Mouse (Mus musculus) megakaryocyte, adult 5-6 weeks (primary cell): ENCODE measurements around the gene Ppl. TPM values are rescaled to one million over a fixed set of nuclear protein-coding genes. Genes with fewer than 3 reads are reported as not detected.

ENCODE experiments used
- ATAC-seq: 2 replicates; pipeline ENCODE4 v1.8.0; 2016; ENCODE audit warnings: mild to moderate bottlenecking, inconsistent platforms; ENCODE audit not compliant: poor library complexity, severe bottlenecking
- total RNA-seq, 2 experiments: library from RNA; stranded (forward) in 1 of 2; stranded (reverse) in 1 of 2; fragments of 153-499, 151-499 nt in 1 of 2; fragments of 221-1000, 200-1000 nt in 1 of 2; gene quantifications; 2 replicates each; pipeline versions ENCODE4 v1.2.3 to v1.2.4; 2015 to 2017

The Ppl gene
- total RNA-seq (2015) (not detected in 2 replicates), total RNA-seq (2017) (not detected in 2 replicates)

DNA sequence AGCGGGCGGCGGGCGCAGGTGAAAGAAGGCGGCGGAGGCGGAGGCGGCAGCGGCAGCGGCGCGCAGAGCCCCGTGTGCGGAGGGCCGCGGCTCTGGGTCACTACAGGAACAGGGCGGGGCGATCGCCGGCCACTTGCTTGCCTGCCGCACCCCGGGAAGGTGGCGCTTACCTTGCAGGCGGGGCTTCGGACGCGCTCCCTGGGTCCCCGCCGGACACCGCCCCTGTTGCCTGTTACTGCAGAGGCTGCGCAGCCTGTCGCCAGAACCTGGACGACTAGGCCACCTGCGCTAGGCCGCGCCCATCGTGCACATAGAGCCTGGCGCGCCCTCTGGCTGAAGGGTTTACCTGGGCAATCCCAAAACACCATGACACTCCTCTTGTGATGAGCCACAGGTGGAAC lies at the start of gene Ppl:
Gene Ppl, minus strand, starts transcription at position 21 of the 401 bp plus-strand sequence.
- ATAC-seq, result peak; percentile 80

DNA sequence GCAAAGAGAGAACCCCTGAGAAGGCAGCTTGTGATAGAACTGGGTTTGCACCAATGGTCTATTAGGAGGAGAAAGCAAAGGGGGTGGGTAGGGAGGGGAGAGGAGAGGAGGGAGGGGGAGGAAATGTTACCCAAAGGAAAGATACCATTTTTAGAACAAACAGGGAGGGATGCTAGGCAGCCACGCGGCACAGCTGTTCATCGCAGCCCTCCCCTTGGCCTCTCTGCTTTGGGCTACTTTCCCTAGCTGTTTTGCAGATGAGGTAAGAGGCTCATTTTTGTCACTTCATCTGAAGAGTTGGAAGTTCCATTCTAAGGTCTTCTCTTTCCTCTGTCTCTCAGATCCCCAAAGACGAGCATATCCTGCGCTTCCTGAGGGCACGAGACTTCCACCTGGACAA lies 40.4 kb upstream of the Ppl start:
- ATAC-seq, result no peak

DNA sequence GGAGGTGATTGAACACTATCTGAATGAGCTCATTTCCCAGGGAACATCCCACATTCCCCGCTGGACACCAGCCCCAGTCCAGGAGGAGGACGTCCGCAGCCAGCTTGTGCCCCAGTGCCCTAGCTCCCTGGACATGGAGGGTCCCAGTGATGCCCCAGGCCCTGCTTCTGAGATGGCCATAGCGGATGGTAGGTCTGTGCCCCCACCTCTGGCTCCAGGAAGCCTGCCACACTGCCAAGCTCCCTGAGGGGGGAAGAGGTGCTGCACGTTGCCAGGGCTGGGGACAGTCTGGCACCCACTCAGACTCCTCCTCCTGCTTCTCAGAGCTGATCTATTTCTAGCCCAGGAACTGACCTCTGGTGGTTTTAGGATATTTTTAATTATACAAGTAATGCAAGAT lies 36.6 kb upstream of the Ppl start:
- ATAC-seq, result no peak

DNA sequence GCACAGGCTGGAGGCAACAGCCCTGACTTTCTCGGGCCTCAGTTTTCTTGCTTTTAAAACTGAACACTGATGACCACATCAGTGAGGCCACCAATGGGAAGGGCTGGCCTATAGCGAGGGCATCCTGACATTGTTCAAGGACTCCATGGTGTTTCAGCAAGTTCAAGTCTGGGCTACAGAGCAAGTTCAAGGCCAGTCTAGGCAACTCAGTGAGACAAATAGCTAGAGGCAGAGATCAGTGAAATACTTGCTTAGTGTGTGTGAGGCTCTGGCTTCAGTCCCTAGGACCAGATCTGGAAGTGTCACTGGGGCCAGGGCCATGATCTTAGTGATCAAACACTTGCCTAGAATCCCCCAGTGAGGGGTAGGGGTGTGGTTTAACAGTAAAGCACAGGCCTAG lies 35.8 kb upstream of the Ppl start:
- no peak for ATAC-seq

DNA sequence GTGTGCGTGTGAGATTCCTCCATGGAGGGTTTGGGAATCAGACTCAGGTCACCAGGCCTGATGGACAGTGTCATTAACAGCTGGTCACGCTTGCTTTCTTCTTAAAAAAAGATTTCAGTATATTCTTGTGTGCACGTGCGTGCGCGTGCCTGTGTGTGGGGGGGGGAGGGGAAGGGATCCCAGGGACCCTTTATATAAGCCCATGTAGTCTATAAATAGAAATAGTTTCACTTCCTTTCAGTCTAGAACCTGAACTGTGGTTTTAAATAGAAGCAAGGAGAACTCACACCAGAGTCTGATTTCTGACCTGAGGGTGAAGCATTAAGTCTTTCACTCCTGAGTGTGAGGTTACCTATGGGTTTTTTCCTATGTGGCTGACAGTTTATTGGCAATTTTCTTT lies 32.1 kb upstream of the Ppl start:
- no peak for ATAC-seq

DNA sequence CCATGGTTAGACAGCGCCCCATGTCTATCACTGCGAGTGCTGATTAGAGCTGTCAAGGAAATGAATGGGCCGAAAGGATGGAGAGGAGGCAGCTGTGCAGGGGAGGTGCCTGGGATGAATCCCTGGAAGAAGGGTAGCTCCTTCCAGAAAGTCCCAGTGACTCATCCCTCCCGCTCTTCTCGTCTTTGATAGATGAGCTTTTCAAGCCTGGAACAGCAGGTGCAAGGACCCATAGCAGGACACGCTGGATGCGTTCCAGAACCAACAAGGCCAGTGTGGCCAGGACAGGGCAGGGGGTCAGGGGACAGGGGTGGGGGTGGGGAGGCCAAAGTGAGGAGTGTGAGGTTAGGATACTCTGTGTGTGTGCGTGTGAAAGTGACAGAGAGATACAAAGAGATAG lies 27.0 kb upstream of the Ppl start:
- no peak for ATAC-seq

DNA sequence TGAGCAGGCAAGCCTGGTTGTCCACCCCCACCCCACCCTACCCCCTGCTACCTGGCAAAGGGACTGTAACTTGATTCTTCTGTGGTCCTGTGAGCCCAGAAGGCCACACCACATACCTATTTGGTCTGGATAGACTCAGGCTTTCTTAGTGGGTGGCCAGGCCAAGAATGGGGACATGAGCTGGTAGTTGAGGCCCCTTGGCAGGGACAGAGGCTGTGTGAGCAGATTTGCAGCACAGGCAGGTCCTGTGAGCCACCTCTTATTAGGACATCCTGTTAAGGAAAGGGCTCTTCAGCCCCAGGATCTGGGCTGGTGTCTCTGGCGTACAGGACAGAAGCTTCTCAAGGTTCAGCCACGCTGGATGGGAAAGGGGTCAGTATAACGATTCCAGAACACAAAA lies 24.9 kb upstream of the Ppl start:
- ATAC-seq, result no peak

DNA sequence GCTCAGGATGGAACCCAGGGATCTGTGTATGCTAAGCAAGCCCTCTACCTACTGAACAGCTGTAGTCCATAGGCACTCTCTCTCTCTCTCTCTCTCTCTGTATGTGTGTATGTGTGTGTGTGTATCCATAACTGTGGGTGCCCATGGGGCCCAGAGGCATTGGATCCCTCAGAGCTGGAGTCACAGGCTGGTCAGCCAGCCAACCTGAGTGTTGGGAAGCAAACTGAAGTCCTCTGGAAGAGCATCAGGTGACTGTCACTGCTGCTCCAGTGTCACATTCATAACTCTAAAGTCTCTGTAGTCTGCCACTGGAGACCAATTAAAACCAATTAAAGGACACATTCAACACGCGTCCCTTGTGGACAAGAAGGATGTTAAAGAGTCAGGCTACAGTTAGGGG lies 24.3 kb upstream of the Ppl start:
- no peak for ATAC-seq

DNA sequence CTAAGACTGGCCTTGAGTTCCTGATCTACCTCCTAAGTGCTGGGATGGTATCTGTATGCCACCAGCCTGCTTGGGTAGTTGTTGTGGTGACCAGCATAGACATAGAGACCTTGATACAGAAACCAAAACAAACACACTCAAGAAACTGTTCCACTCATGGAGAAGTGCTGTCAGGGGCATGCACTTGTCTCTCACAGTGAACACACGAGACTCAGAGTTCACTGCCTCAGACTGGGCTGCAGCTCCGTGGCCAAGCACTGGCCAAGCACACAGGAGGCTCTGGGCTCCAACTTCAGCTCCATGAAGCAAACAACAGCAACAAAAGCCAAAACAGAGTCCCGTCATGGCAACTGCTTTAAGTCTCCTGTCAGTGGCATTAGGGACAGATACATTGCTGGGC lies 22.8 kb upstream of the Ppl start:
- ATAC-seq, result no peak

DNA sequence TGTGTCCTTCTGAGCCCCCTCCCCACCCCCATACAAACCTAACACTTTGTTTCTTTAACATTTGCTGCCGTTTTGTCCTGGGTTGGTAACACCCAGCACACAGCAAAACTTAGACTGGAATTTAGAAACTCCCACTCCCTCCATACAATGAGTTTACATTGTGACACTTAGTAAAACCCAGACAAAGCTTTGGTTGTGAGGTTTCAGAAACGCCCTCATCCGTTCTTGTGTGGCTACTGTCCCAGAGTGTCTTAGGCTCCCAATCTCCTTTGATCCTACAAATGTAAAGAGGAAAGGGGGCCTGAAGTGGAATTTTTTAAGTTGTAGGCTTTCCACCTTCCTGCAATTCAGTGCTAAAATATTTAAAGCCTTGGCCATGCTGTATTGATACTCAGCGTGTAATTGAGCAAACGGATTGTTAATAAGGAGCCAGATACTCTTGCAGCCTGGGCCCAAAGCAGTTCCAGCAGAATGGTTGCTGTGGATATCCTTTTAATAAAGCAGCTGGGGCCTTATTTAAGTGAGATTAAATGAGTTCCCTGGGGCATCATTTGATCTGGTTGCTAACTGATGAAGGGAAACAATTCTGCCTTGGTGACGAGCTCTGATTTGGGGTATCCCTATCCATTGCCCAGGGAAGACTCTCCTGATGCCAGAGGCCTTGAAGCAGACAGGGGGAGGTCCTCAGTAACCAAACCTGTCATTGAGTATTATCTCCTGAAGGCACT lies 21.2 kb upstream of the Ppl start:
- ATAC-seq, result no peak

DNA sequence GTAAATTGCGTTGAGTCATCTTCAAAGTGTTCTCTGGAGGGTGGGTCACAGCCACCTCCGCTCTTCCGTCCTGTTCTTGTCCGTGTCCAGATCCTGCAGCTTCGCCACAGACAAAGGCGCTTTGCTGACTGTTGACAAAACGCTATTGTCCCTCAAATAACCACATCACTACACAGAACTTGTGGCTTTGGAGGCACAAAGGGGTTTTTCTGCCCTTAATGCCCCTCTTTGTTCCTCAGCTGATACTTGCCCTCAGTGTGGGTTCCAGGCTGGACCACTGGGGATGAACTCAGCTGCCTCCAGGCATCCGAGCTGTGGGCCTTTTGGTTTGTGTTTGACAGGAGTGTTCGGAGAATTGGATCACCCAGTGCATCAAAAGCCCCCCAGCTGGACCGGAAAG lies 18.3 kb upstream of the Ppl start:
- ATAC-seq, result no peak

DNA sequence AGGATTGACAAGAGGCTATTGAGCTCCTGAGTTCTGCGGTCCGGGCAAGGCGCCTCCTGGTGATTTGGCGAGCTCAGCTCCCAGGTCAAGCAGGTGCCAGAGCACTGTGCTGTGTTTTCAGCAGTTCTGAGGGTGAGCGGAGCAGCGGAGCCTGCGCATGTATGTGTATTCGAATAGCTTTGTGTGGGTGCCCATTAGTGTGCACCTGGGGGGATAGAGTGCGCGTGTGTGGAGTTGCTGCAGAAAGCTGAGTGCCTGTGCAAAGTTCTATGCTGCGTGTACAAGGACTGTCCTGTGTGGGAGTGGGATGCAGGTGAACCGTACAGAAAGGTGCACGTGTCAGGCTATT lies 14.8 kb upstream of the Ppl start, which contains the start of gene Sec14l5:
Gene Sec14l5, plus strand, starts transcription at position 73 of the 349 bp plus-strand sequence.
- no peak for ATAC-seq

DNA sequence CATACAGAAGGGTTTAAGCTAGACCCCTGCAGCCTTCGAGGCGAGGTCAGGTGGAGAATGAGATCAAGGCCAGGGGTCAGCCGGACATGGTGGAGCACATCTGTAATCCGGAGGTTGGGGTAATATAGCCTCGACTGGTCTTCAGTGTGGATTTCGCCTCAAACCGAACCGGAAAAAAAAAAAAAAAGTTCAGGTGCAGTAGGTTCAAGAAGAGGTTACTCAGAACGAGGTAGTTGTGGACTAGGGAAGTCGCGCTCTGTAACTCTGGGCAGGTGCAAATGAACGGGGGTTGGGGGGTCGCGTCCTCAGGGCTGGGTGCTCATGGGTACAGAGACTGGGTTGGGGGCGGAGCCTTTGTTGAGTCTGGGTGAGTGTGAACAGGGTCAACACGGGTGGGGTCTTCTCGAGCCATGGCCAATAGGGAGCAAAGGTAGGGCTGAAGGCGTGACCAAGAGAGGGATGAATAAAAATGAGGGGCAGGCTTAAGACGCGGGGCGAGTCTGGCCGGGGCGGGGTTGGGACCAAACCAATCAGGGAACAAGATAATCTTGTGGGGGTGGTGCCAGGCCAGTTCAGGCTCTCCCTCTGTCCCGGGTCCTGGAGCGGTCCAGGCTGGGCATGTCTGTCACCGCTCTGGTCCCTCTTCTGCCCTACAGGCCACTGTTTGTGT lies 14.3 kb upstream of the Ppl start:
- peak; percentile 61 for ATAC-seq

DNA sequence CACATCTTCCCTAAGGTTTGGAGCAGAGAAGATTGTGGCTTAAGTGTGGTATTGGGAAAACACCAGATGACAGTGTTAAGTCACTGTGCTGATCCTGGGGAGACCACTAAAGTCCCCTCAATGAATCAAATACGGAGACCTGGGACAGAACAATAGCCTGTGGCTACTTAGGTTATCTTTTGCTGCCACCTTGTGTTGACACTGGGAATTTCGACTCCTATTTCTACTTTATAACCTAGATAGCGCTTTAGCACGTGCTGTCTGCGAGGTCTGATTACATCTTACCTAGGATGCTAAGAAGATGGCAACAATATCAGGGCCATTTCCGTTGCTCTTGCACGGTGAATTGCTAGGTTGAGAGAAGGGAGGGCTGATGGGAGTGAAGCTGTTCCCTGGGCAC lies 13.3 kb upstream of the Ppl start:
- ATAC-seq, result peak; percentile 81

DNA sequence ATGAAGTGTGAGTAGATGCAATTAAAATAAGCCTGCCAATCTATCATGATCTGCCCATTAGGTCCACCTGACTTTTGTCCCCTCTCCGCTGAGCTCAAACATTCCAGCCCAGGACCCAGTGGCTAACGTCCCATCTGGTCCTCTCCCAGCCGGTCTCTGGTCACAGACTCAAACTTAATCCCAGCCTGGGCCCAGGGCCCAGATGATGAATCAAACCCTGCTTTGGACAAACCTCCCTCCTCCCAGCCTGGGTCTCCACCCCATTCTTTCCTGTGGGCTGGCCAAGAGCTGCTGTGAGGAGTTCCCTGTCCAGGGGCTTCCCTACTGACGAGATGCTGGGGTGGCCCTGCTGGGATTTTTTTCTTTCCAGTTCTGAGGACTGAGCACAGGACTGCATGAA lies 7.5 kb upstream of the Ppl start:
- ATAC-seq, result no peak

DNA sequence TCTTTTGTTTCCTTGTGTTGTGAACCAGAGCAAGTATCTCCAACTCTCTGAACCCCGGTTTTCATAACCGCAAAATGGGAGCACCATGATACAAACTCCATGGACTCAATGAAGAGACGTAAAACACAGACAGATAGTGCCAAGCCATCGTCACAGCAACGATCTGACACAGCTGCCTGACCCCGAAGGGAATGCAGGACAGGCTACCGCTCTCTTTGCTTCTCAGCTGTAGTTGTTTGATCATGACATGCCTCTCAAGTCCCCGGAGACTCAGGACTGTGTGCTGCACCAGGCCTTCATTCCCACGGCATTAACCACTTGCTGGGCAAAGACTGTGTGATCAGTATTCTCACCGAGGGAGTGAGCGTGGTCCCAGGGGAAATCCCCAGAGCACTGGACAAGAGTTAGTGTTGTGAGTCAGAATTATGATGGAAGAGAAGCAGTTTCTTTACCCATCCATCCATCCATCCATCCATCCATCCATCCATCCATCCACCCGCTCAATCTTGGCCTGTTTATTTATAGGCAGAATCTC lies 4.9 kb upstream of the Ppl start:
- ATAC-seq, result no peak

DNA sequence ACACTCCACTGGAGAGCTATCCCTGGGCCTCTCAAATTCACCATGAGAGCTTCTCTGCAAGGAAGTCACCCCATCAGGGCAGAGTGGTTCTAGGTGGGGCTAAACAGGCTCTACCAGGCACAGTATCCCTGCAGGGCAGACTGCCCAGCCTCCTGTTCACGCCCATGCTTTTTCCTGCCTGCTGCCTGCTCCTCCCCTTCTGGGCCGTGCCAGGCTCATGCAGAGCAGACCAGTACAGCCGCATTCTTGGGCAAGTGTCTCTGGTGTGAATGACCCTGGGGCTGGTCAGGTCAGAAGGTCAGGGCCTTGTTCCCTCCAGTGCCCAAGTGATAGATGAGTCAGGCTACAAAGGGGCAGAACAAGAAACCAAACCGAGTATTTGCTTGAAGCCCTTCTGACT lies 4.3 kb upstream of the Ppl start:
- ATAC-seq, result no peak

DNA sequence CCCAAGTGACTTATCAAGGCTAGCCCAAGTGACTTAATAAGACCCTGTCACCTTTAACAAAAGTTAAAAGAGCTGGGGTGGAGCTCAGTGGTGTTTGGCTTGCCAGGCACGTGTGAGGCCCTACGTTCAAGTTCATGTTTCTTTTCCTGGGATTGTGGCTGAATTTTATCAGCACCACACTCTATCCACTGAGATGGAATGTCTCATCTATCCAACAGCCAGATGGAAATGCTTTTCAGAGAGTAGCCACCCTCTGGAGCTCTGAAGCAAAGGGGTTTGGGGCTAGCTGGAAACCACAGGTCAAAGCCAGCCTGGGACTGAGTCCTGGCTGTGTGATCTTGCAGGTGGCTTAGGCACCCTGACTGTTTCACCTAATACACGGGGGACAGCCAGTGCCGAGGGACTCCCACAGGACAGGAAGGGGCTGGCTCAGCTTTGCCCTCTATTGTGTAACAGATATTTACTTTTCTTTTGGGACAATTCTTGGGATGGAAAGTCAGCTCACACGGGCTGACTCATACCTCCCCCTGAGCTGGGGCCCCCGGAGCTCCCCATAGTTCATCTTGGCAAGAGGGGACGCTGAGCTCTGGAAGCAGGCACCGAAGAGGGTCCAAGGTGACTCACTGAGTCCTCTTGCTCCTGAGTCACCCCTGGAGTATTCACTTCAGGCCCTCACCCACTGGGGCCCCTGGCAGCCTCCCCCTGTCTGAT lies 3.5 kb upstream of the Ppl start:
- no peak for ATAC-seq

DNA sequence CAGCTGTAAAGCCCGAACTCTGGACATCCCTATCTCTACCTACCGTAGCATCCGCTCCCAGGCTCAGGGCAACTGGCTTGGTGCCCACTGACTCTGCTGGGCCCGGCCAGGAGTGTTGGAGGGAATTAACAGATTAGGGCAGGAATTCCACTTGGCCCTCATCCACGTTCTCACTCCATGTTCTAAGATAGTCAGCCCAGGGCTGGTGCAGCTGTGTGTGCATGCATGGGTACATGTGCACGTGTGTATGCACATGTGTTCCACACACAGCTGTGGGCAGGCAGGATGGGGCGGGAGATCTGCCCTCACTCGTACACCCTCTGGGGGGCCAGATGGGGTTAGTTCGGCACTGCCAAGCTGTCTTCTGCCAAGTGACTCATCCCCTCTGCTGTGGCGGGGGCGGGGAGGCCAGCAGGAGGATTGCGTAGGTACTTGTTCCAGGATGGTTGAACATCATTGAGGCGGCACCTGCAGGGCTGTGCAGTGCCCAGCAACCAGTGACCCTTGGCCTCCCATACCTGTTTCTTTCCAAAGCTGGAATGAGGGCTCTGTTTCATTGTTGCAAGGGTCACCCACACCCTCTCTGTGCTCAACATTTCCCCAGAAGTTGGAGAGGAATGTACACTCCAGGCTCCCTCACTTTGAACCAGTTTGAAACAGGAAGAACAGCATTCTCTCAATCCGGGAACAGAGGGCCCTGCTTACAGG lies 2.6 kb upstream of the Ppl start:
- no peak for ATAC-seq

DNA sequence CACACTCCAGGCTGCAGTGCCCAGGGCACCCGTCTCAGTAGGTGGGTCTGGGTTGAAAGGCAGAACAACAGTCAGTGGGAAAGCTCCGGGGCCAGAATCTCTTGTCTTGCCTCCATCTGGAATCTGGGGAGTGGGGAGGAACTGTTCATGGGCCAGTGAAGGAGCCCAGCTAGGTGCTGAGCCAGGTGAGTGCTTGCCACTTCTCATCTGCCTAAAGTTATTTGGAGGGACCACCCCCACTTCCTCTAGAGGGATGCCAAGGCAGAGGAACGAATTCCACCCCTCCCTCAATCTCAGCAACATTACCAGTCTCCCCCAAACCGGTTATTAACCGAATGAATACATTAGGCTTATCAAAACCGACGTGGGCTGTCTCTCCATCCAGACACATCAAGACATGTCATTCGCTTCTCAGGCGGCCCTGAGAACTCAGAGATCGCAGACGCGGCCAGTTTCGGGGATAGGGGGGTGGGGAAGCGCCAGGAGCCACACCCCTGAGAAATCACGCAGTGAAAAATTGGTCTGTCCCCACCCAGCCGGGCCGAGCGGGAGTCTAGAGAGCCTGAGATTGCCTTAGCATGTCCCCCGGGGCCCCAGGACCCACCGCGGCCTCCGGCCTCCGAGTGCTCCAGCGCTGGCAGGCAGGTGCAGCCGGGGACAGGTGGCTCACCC lies 834 bp downstream of the Ppl start:
- ATAC-seq, result no peak

DNA sequence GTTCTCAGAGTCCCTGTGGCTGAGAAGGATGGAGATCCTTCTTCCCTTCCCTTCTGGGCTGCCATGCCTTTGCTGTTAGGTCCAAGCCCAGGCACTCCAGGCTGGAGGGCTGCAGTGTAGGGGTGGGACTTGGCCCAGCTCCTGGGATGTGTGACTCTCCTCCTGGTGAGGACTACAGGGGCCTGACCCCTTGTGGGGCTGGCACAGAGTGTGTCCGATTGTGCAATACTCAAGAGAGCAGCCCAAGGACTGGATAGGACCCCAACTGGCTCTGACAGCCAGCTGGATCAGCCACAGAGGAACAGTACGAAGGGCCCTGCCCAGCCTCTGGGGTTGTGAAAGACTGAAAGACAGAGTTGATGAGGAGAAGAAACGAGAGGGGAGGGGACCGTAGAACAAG lies 1.5 kb downstream of the Ppl start:
- no peak for ATAC-seq
